Mouse (Mus musculus) neural tube, postnatal 0 days (tissue): ENCODE data around the gene 2610021A01Rik. TPM values are rescaled to one million over a fixed set of nuclear protein-coding genes. Genes with fewer than 3 reads are reported as not detected.

Experiments
- polyA plus RNA-seq: library from polyadenylated mRNA; unstranded; fragments of >200 nt; fragmentation: Nextera tagmentation; extraction: Ambion mirVana; gene quantifications from 2 replicates; pipeline ENCODE4 v1.2.1, GENCODE M21; 2015

2610021A01Rik gene
- 9.6 and 9.8 TPM in 2 replicates for polyA plus RNA-seq

GRCm38 (mm10) chr7:41599034-41599813 lies at the start of gene 2610021A01Rik:
2610021A01Rik (plus strand) TSS chr7:41599230.

GRCm38 (mm10) chr7:41573562-41573961 lies 25.5 kb upstream of the 2610021A01Rik start, which contains the start of gene Gm6871:
Gm6871 (minus strand) TSS chr7:41573662.

GRCm38 (mm10) chr7:41632409-41633220 lies 33.6 kb downstream of the 2610021A01Rik start, which contains the start of gene Zfp788:
Zfp788 (plus strand) TSS chr7:41633203.

Other genes with a start within 250 kb of the 2610021A01Rik start
- gene AI987944, start 205.9 kb upstream of the 2610021A01Rik start, polyA plus RNA-seq, result 10.2 and 10.4 TPM in 2 replicates
- 0.57 and 0.61 TPM in 2 replicates for gene Vmn2r57, start 150.5 kb upstream of the 2610021A01Rik start, polyA plus RNA-seq
- 0.18 and 0.24 TPM in 2 replicates for gene Gm20449, start 99.8 kb upstream of the 2610021A01Rik start, polyA plus RNA-seq
- 4.6 and 4.7 TPM in 2 replicates for gene AW146154, start 99.3 kb upstream of the 2610021A01Rik start, polyA plus RNA-seq
- gene Gm6871, start 25.6 kb upstream of the 2610021A01Rik start, polyA plus RNA-seq, result not detected in 2 replicates
- 16.3 and 18.6 TPM in 2 replicates for gene Zfp788, start 34.0 kb downstream of the 2610021A01Rik start, polyA plus RNA-seq